Mouse (Mus musculus) urinary bladder, postnatal 4 days (tissue): ENCODE results near the gene Wwc1.

Source experiments
- DNase-seq, 2 experiments: peaks; one replicate each; pipeline ENCODE4 v3.0.0; 2021 to 2022; ENCODE audit warnings: low spot score in 2 of 2

Gene Wwc1

GRCm38 (mm10) chr11:35933402-35934085 is 46.8 kb downstream of the Wwc1 start:
- DNase-seq = no peak

GRCm38 (mm10) chr11:35932121-35932885 is 48.0 kb downstream of the Wwc1 start:
- DNase-seq = no peak

- DNase-seq = no peak
Measured at GRCm38 (mm10) chr11:35930511-35931060, 49.7 kb downstream of the Wwc1 start.

GRCm38 (mm10) chr11:35928453-35928852 is 51.9 kb downstream of the Wwc1 start:
- no peak for DNase-seq

- DNase-seq = no peak
Measured at GRCm38 (mm10) chr11:35927309-35927708, 53.0 kb downstream of the Wwc1 start.

- DNase-seq = peak in 1 of 2 experiments; percentile 53
Measured at GRCm38 (mm10) chr11:35925592-35925991, 54.7 kb downstream of the Wwc1 start.

GRCm38 (mm10) chr11:35922205-35922873 is 58.0 kb downstream of the Wwc1 start:
- no peak for DNase-seq

GRCm38 (mm10) chr11:35920776-35921175 is 59.6 kb downstream of the Wwc1 start:
- no peak for DNase-seq

- DNase-seq = no peak
Measured at GRCm38 (mm10) chr11:35919856-35920503, 60.3 kb downstream of the Wwc1 start.

- DNase-seq = no peak
Measured at GRCm38 (mm10) chr11:35919383-35919782, 60.9 kb downstream of the Wwc1 start.

- no peak for DNase-seq
Measured at GRCm38 (mm10) chr11:35916466-35917185, 63.7 kb downstream of the Wwc1 start.

- DNase-seq = no peak
Measured at GRCm38 (mm10) chr11:35915546-35915945, 64.8 kb downstream of the Wwc1 start.

- no peak for DNase-seq
Measured at GRCm38 (mm10) chr11:35913418-35914044, 66.8 kb downstream of the Wwc1 start.

- DNase-seq = no peak
Measured at GRCm38 (mm10) chr11:35904955-35905550, 75.3 kb downstream of the Wwc1 start.

GRCm38 (mm10) chr11:35903079-35903478 is 77.2 kb downstream of the Wwc1 start:
- DNase-seq = no peak

- DNase-seq = no peak
Measured at GRCm38 (mm10) chr11:35899946-35900345, 80.4 kb downstream of the Wwc1 start.

GRCm38 (mm10) chr11:35893454-35893853 is 86.9 kb downstream of the Wwc1 start:
- no peak for DNase-seq

- no peak for DNase-seq
Measured at GRCm38 (mm10) chr11:35893018-35893421, 87.3 kb downstream of the Wwc1 start.

GRCm38 (mm10) chr11:35892293-35892692 is 88.0 kb downstream of the Wwc1 start:
- no peak for DNase-seq

- DNase-seq = no peak
Measured at GRCm38 (mm10) chr11:35888790-35889189, 91.5 kb downstream of the Wwc1 start.
